Mouse (Mus musculus): ENCODE measurements around the gene B3galt4.

DNA sequence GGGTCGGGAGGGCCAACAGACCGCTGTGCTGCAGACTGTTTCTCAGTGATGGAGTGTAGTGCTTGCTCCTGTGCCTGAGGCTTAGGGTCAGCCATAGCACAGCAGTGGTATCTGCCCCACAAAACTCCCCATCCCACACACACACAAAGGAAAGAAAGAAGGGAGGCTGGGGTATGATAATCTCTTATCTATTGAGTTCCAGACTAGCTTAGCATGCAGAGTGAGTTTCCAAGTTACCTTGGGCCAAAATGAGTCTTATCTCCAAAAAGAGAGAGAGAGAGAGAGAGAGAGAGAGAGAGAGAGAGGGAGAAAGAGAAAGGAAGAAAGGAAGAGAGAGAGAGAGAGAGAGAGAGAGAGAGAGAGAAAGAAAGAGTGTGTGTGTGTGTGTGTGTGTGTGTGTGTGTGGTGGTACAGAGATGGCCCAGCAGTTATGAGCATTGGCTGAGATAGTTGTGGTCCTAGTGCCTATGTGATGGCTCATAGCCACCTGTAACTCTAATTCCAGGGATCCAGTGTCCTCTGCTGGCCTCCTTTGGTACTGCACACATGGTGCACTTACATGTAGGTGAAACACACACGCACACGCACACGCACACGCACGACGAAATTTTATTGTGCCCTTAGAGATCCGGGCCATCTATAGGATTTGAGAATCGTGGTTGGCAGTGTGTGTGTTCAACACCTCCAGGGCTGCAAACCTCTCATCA, 26.6 kb downstream of the B3galt4 start:
- TF ChIP-seq CTCF (IDR thresholded peaks at IDR 0.05; ENCODE audit: borderline replicate concordance, insufficient read depth, low read depth, low read length) = peak; percentile 41; the same call in 1 of the 2 replicates
- TF ChIP-seq POLR2A (IDR thresholded peaks at IDR 0.05; ENCODE audit: borderline replicate concordance, insufficient read depth, low read length) = no peak
